Mouse (Mus musculus) monocyte, adult 2 months (primary cell): ENCODE measurements around the gene Cd2bp2.

Source experiments
- DNase-seq, 2 experiments: peaks; one replicate each; pipeline ENCODE4 v3.0.0; 2022; ENCODE audit warnings: low spot score in 2 of 2, low read depth in 1 of 2

Gene Cd2bp2

DNA sequence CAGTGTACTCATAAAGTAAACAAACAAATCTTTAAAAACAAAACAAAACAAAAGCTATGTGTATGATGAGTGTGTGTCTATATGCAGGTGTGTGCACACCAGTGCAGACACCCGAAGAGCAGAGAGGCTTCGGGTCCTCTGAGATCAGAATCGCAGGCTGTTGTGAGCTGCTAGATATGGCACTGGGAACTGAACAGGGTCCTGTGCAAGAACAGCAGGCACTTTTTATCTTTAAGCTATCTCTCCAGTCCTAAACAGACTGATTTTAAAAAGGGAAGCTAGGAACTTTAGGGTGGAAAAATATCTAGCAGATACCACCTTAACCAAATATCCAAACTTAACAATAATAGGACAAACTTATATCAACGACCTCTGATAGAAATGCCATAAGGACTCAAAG lies 53.2 kb downstream of the Cd2bp2 start:
- DNase-seq = no peak

- DNase-seq = no peak
Observed at GRCm38 (mm10) chr7:127142214-127142613, 53.6 kb downstream of the Cd2bp2 start.
